Mouse (Mus musculus) bone marrow macrophage, adult 2 months (primary cell): Measurements from ENCODE around the gene Wiz.

ENCODE experiments used
- CTCF ChIP-seq: IDR thresholded peaks from 2 replicates; pipeline ENCODE4 v1.5.1; 2012; ENCODE audit warnings: low read depth, mild to moderate bottlenecking, low read length, moderate library complexity
- POLR2A ChIP-seq: IDR thresholded peaks from 2 replicates; pipeline ENCODE4 v1.6.1; 2012; ENCODE audit warnings: mild to moderate bottlenecking, low read depth, low read length, borderline replicate concordance

- no peak for TF ChIP-seq CTCF
- no peak for TF ChIP-seq POLR2A
These were observed 45.9 kb upstream of the Wiz start for GRCm38 (mm10) chr17:32435151-32435550.
